Mouse (Mus musculus) neural tube, embryonic 10.5 days (tissue): ENCODE data around the gene Gpatch4.

Experiments used
- DNase-seq: peaks from one replicate; pipeline ENCODE4 v3.0.0-alpha.2; 2017; ENCODE audit warnings: low spot score; ENCODE audit errors: extremely low spot score

Gene Gpatch4

DNA sequence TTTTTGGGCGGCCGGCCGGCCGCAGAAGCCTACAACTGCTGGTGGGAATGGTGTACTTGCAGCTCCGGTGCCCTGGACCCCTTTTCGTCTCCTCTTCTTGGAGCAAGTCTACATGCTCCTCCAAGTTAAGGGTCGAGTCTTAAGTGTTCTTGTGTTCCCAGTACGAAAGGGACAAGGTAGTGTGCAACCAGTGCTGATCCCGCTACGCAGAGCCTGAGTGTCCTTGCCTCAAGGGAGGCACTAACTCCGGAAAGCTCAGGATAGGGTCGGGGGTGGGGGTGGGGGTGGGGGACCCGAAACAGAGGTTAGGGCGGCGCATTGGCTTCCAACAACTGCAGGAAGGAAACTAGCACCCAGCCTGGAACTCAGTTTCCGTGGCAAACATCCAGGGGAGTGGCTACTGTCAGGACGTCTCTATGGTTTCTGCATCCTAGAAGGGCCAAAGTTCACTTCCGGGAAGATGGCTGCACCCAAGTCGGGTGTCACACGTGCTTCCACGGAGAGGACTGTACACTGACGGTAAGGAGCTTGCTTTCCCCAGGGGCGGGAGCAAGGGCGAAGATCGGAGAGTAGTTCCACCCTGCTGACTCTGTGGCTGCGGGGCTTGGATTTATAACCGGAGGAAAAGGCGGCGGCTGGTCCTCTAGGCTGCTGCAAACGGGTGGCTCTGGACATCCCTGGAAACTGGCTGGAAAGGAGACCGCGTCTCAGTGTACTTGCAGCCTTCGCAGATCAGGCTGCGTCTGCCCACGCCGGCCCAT, at the start of gene Gpatch4:
Gene Gpatch4, plus strand, starts transcription at position 448 of the 761 bp plus-strand sequence.
- DNase-seq: peak; percentile 88

DNA sequence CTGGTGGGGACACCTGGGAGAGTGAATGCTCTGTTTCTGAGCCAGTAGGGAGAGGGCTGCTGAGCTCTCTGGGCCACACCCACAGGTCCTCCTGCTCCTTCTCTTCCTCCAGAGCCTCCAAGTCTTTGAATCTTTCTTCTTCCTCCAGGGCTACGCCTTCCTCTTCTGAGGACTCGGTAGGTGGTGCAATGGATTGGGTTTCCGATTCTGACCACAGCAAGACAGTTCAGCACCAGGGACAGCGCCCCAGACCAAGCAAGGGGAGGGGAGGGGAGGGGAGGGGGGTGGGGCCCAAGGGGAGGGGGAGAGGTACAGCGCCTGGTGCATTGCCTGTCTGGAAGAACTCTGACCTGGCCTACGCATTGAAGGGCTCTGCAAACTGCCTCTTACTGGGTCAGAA, 49.5 kb upstream of the Gpatch4 start:
- DNase-seq: peak; percentile 77

DNA sequence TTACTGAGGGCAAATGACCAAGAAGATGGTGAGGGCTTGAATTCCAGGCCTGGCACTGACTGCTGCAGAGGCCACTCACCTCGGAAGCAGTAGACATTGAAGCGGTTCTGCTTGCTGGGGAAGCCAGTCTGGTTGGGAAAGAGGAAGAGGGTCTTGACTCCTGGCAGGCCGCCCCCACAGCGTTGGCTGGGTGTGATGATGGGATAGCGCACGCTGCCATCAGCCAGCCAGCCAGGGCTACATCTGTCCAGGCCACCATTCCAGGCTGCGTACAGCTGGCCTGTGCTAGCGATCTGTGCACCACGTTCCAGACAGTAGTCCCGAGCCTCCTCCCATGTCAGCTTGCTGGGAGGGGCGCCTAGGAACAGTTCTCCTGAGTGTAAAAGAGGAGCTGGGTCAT, 47.6 kb upstream of the Gpatch4 start:
- DNase-seq: no peak

GRCm38 (mm10) chr3:87996401-87996800, 46.5 kb upstream of the Gpatch4 start:
- DNase-seq: peak; percentile 16

DNA sequence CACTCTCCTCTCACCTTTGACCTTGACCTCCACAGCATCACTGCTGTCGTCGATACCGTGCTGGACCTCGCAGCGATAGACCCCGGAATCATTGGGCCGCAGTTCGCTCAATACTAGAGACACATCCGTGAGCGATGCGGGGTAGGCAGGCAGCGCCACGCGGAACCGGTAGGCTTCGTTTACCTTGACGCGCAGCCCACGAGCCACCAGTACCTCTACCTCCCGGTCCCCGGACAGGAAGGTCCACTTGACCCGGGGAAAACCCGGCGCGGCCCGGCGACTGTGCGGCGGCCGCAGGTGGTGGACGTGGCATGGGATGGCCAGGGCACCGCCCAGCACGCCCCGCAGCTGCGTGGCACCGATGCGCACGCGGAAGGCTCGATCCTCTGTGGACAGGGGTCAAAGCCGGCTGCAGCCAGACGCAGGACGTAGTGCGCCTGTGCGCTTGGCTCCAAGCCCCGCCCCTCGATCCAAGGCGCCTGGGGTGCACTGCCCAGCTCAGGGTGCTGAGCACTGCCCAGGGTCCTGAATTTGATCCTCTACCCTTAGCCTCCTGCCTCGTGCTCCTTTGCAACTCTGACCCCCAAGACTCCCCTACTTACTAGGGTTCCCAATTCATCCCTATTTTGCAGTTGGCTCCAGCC, 45.8 kb upstream of the Gpatch4 start:
- DNase-seq: no peak

GRCm38 (mm10) chr3:87998747-87999146, 44.2 kb upstream of the Gpatch4 start:
- no peak for DNase-seq

GRCm38 (mm10) chr3:87999243-87999895, 43.5 kb upstream of the Gpatch4 start:
- DNase-seq: peak; percentile 56

GRCm38 (mm10) chr3:88000181-88000580, 42.7 kb upstream of the Gpatch4 start, which contains the start of gene Bcan:
Gene Bcan (minus strand): TSS chr3:88000230.
- peak; percentile 54 for DNase-seq

DNA sequence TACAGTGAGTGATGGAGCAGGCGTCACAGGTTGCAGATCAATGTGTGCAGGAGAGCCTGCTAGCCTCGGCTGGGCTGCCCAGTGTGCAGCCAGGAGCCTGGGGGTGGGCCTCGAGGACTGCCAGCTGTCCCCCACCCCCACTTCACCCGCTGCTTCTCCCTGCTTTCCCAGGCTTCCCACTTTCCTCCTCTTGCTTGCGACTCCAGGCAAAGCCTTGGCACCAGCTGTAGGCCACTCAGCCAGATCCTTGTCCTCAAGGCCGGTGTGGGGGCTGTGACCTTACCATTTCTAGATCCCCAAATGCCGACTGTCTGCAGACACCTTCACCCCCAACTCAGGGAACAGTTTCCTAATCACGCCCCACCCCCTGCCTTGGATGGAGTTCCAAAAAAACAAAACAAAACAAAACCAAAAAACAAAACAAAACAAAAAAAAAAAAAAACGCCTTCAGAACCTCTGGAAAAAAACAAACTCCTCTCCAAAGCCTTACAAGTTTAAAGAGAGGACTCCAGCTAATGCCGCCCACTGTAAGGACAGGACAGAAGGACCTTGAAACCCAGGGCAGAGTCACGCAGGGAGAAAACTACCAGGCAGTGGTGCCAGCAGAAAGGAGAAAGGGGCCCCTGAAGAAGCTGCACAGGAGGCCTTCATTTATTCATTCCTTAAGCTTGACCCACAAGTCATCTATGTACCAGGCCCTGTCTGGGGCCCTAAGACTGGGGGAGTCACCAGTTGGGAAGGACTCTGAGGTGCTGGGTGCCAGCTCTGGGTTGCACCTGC, 41.9 kb upstream of the Gpatch4 start:
- DNase-seq: no peak

DNA sequence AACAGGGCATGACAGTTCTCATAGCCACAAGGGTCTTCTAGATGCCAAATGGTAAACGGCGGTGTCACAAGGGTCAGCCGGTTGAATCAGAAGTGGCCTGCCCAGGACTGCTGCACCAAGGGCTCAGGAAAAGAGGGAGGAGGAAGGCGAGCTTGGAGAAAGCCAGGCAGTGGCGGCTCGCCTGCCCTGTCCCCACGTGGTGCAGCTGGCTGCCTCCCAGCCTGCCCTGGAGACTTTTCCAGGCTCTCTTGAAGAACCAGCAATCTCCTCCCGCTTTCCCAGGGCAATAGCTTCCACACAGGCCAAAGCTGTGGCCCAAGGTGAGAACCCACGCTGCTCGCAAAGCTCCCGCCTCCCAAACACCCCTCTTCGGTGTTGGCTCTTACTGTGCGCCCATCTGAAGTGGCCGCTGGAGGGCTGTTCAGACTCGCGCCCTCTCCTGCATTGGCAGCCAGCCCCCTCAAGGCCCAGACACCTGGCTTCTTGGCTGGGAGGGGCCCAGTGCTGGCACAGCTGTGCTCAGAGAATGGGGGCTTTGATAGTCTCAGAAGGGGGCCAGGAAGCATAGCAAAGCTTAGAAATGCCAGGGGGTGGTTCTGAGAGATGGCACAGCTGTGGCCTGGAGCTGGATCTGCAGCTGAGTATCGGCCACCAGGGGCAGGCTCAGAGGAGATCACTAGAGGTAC, 40.5 kb upstream of the Gpatch4 start:
- DNase-seq: no peak

- no peak for DNase-seq
These were observed 36.8 kb upstream of the Gpatch4 start for GRCm38 (mm10) chr3:88005822-88006786.

- DNase-seq: no peak
These were observed 32.2 kb upstream of the Gpatch4 start for GRCm38 (mm10) chr3:88010634-88011265.

DNA sequence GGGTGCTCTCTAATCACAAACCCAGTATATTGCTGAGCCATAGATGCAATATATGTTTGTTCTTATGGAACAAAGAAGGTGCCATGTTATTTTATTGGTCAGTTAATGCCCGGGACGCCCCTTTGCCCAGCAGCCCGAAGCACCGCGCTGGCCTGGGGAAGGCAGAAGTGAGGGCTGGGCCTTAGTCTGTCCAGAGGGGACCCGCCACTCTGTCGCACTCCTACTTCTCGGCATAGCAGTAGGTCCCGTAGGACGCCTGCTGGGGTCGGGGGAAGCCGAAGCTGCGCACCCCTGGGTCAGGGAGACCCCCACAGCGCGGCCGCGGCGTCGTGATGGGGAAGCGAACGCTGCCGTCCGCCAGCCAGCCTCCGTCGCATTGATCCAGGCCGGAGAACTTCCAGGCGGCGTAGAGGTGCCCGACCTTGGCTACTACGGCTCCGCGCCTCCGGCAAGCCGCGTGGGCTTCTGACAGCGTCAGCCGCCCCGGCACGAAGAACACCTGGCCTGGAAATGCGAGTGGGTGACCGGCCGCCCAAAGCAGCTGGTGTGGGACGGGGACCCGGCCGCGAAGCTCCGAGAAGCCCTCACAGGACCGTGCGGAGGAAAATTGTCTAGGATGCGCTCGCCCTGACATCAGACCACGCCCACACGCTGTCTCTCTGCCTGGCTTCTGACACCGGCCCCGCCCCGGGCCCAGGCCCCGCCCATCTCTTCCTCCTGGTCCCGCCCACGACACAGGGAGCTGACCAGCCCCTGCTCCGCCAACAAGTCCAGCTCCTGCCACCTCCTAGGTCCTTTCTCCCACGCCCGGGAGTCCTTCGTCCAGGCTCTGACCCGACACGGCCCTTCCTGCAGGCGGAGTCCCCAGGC, 20.4 kb upstream of the Gpatch4 start:
- DNase-seq: peak; percentile 94

- no peak for DNase-seq
These were observed 19.5 kb upstream of the Gpatch4 start for GRCm38 (mm10) chr3:88023192-88024074.

- no peak for DNase-seq
These were observed 16.1 kb upstream of the Gpatch4 start for GRCm38 (mm10) chr3:88026823-88027222.

DNA sequence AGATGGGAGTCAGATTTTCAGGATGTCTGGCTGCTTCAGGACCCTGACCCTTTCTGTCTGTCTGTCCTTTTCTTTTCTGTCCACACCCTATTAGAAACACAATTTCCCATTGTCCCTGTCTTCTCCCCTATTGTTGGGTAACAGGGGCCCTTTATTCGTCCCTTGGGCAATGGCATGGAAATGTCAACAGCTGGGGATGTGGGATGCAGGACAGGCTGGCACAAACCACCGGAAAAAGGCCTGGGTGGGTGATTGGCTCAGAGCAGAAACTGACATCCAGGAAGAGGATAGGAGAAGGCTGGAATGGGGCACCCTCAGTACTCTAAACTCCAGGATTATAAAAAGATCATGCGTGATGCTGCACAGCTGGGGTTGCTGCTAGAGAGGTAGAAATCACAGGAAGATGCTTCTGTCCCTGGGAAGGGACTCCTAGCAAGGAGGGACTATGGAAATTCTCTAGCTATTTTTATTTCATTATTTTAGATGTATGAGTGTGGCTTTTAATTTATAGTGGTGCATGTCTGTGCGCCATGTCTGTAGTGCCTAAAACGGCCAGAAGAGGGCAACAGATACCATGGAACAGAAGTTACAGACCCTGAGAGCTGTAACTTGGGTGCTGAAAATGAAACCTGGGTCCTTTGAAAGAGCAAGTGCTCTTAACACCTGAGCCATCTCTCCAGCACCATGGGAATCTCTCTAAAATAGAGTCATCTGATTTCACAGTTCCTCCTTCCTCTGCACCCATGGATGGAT, 15.3 kb upstream of the Gpatch4 start, which contains the start of gene Hapln2:
Gene Hapln2, minus strand, starts transcription at position 150 of the 753 bp plus-strand sequence.
- DNase-seq: no peak
